Mouse (Mus musculus): ENCODE data around the gene Eda. TPM values are rescaled to one million over a fixed set of nuclear protein-coding genes. Genes with fewer than 3 reads are reported as not detected.

Eda gene
- polyA plus RNA-seq (2015; fragmentation: Nextera tagmentation; extraction: Ambion mirVana), result 0.23 and 0.46 TPM in 2 replicates

GRCm38 (mm10) chrX:99975250-99975984, at the start of gene Eda:
TSS of gene Eda (plus strand) at chrX:99975606.

GRCm38 (mm10) chrX:100428693-100429092, 453.3 kb downstream of the Eda start, which contains the start of gene Otud6a:
TSS of gene Otud6a (plus strand) at chrX:100429013.

GRCm38 (mm10) chrX:100442617-100443016, 467.2 kb downstream of the Eda start, which contains the start of gene Awat2:
TSS of gene Awat2 (minus strand) at chrX:100442717.

MicroRNAs within 50 kb of the gene (microRNA counts, 519-probe panel; counts per million panel counts)
- 88.3 counts per million for microRNA mmu-miR-676

Other genes with a start within 250 kb of the Eda start
- gene Tmem28, start 154.6 kb upstream of the Eda start, polyA plus RNA-seq (2015; fragmentation: Nextera tagmentation; extraction: Ambion mirVana), result not detected in 2 replicates

Data from spleen, postnatal 0 days (tissue).